In genomic region chr8:91197233-91197632, GRCm38 (mm10) we compare ENCODE assay signal across 16 mouse cellular contexts. TPM values are rescaled to one million over a fixed set of nuclear protein-coding genes. Genes with fewer than 3 reads are reported as not detected.
DNase-seq lines count a peak whose midpoint lies in the region; ATAC-seq lines count a peak whose summit lies in the region.
"Had no signal": no experiment of that assay in that cellular context is flagged by ENCODE, and none has a peak within 500 bp of the region (broad histone marks: within the 10 kb centered on the region; RNA-seq: fewer than 3 reads in every experiment).

No protein-coding gene starts in this region.

- no peaks in the 10 kb centered on the region for H3K4me1 ChIP-seq in kidney, embryonic 16.5 days (ENCODE audit: insufficient read depth, low read length)
- peaks cover 7 to 9% of the 10 kb centered on the region in 2 experiments; a peak in 2 of 4 replicates for H3K4me1 ChIP-seq in heart, embryonic 14.5 days (ENCODE audit: control insufficient read depth in 2 of 2, insufficient read depth in 2 of 2, low read length in 2 of 2)
- H3K4me1 ChIP-seq in limb, embryonic 10.5 days, result peaks cover 3% of the 10 kb centered on the region; the same call in 1 of the 2 replicates
- H3K4me1 ChIP-seq: intestine, embryonic 15.5 days; liver, embryonic 15.5 days; midbrain, embryonic 13.5 days; neural tube, embryonic 13.5 days had no signal

- no peaks in the 10 kb centered on the region for H3K9me3 ChIP-seq in kidney, embryonic 16.5 days (ENCODE audit: low read length)
- H3K9me3 ChIP-seq in heart, embryonic 14.5 days (ENCODE audit: control insufficient read depth, low read length), result no peaks in the 10 kb centered on the region
- no peaks in the 10 kb centered on the region for H3K9me3 ChIP-seq in limb, embryonic 10.5 days (replicated peaks)
- H3K9me3 ChIP-seq: forebrain, embryonic 10.5 days; heart, embryonic 13.5 days; intestine, embryonic 15.5 days; liver, embryonic 15.5 days; midbrain, embryonic 13.5 days; neural tube, embryonic 13.5 days had no signal

- H3K36me3 ChIP-seq in kidney, embryonic 16.5 days (ENCODE audit: insufficient read depth, low read length), result no peaks in the 10 kb centered on the region
- H3K36me3 ChIP-seq in heart, embryonic 14.5 days (ENCODE audit: control insufficient read depth, insufficient read depth, low read length), result no peaks in the 10 kb centered on the region
- no peaks in the 10 kb centered on the region for H3K36me3 ChIP-seq in limb, embryonic 10.5 days
- H3K36me3 ChIP-seq: forebrain, embryonic 10.5 days; heart, embryonic 13.5 days; intestine, embryonic 15.5 days; liver, embryonic 15.5 days; midbrain, embryonic 13.5 days; neural tube, embryonic 13.5 days had no signal

- no peak overlapping the region for H3K4me2 ChIP-seq in kidney, embryonic 16.5 days (replicated peaks; ENCODE audit: low read depth, low read length)
- H3K4me2 ChIP-seq in heart, embryonic 14.5 days (ENCODE audit: low read length), result no peak overlapping the region
- H3K4me2 ChIP-seq: heart, embryonic 13.5 days; intestine, embryonic 15.5 days; liver, embryonic 15.5 days; midbrain, embryonic 13.5 days; neural tube, embryonic 13.5 days had no signal

- no peak overlapping the region for H3K4me3 ChIP-seq in kidney, embryonic 16.5 days (ENCODE audit: low read length)
- no peak overlapping the region for H3K4me3 ChIP-seq in heart, embryonic 14.5 days (ENCODE audit: control insufficient read depth in 1 of 2, insufficient read depth in 1 of 2, low read depth in 1 of 2, low read length in 2 of 2)
- no peak overlapping the region for H3K4me3 ChIP-seq in limb, embryonic 10.5 days
- H3K4me3 ChIP-seq: forebrain, embryonic 10.5 days; heart, embryonic 13.5 days; intestine, embryonic 15.5 days; liver, embryonic 15.5 days; midbrain, embryonic 13.5 days; neural tube, embryonic 13.5 days had no signal

- peaks cover 5% of the 10 kb centered on the region; the same call in 1 of the 2 replicates for H3K27me3 ChIP-seq in kidney, embryonic 16.5 days (ENCODE audit: insufficient read depth, low read length)
- no peaks in the 10 kb centered on the region for H3K27me3 ChIP-seq in heart, embryonic 14.5 days (ENCODE audit: control insufficient read depth, insufficient read depth, low read length)
- H3K27me3 ChIP-seq in limb, embryonic 10.5 days (ENCODE audit: low read depth, poor library complexity, severe bottlenecking), result peaks cover 34% of the 10 kb centered on the region
- H3K27me3 ChIP-seq: intestine, embryonic 15.5 days; liver, embryonic 15.5 days had no signal

- 71% methylated on average over 5 of the region's 5 CpGs for WGBS in kidney, embryonic 16.5 days
- 72% methylated on average over 5 of the region's 5 CpGs for WGBS in heart, embryonic 14.5 days
- WGBS in limb, embryonic 10.5 days, result 89% methylated on average over 5 of the region's 5 CpGs

- H3K9ac ChIP-seq in kidney, embryonic 16.5 days (replicated peaks; ENCODE audit: low read length), result no peak overlapping the region
- no peak overlapping the region for H3K9ac ChIP-seq in heart, embryonic 14.5 days (ENCODE audit: low read length)
- H3K9ac ChIP-seq: heart, embryonic 13.5 days; intestine, embryonic 15.5 days; liver, embryonic 15.5 days; midbrain, embryonic 13.5 days; neural tube, embryonic 13.5 days had no signal

- no peak for DNase-seq in kidney, postnatal 25 days
- peak; percentile 13 for DNase-seq in skeletal muscle tissue, adult 2 months (ENCODE audit: low read depth, low spot score)
- DNase-seq in urinary bladder, postnatal 36 days (ENCODE audit: low spot score in 2 of 2), result no peak
- no peak for DNase-seq in limb, embryonic 10.5 days (ENCODE audit: low spot score)
- DNase-seq: cerebellum, adult 9-11 months; left cerebral cortex, postnatal 4 days; spleen, adult 18-20 months had no signal

- H3K27ac ChIP-seq in kidney, embryonic 16.5 days (ENCODE audit: low read length), result no peak overlapping the region
- H3K27ac ChIP-seq in heart, embryonic 14.5 days (replicated peaks in 1 of 2; ENCODE audit: control insufficient read depth in 1 of 2, insufficient read depth in 1 of 2, low read depth in 2 of 2, low read length in 2 of 2), result no peak overlapping the region
- H3K27ac ChIP-seq in limb, embryonic 10.5 days, result no peak overlapping the region
- H3K27ac ChIP-seq: forebrain, embryonic 10.5 days; heart, embryonic 13.5 days; intestine, embryonic 15.5 days; liver, embryonic 15.5 days; midbrain, embryonic 13.5 days; neural tube, embryonic 13.5 days had no signal

- 0 out of 2 replicates have a peak, but pooled peaks have one; percentile 42 for ATAC-seq in kidney, embryonic 16.5 days (ENCODE audit: low FRiP score, low TSS enrichment)
- peak; percentile 49 for ATAC-seq in CD4-positive, CD25-positive, alpha-beta regulatory T cell, adult 4 months
- peak; percentile 54; the same call in 1 of the 2 replicates for ATAC-seq in heart, embryonic 14.5 days (ENCODE audit: insufficient number of reproducible peaks, insufficient read depth, low FRiP score, low read depth)
- ATAC-seq: intestine, embryonic 15.5 days; midbrain, embryonic 13.5 days had no signal

RNA-seq across cellular contexts. Expression of gene Aktip, which starts 2.5 kb away (rescaled TPM):
- 84.8 and 98.8 TPM in 2 replicates for polyA plus RNA-seq in kidney, embryonic 16.5 days (2015; fragmentation: Nextera tagmentation; extraction: Ambion mirVana)
- 10 to 100 TPM; 31.2 to 37.6 TPM for polyA plus RNA-seq in CD4-positive, CD25-positive, alpha-beta regulatory T cell, adult 4 months (2017; shearing (Covaris generic))
- 47.0 and 53.9 TPM in 2 replicates for polyA plus RNA-seq in heart, embryonic 14.5 days (2014; fragmentation: Nextera tagmentation; extraction: Ambion mirVana)
- polyA plus RNA-seq in limb, embryonic 10.5 days (2016; fragmentation: Nextera tagmentation; extraction: Ambion mirVana), result 39.3 and 39.7 TPM in 2 replicates
